Mouse (Mus musculus): ENCODE results near the gene Tmem139.

GRCm38 (mm10) chr6:42276151-42276550 lies 14.4 kb downstream of the Tmem139 start:
- no peak for TF ChIP-seq CTCF (IDR thresholded peaks at IDR 0.05; ENCODE audit: borderline replicate concordance, insufficient read depth, low read length)
- TF ChIP-seq POLR2A (IDR thresholded peaks at IDR 0.05; ENCODE audit: low read depth, low read length) = no peak

Measured in embryonic fibroblast, embryonic 13.5 days (primary cell).